Mouse (Mus musculus): ENCODE measurements around the gene Ccdc186. TPM values are rescaled to one million over a fixed set of nuclear protein-coding genes. Genes with fewer than 3 reads are reported as not detected.

Ccdc186 gene
- polyA plus RNA-seq (2017; shearing (Covaris generic)): 22.3 TPM

GRCm38 (mm10) chr19:56821798-56822447 is at the start of gene Ccdc186:
TSS of gene Ccdc186 (minus strand) at chr19:56822190.

DNA sequence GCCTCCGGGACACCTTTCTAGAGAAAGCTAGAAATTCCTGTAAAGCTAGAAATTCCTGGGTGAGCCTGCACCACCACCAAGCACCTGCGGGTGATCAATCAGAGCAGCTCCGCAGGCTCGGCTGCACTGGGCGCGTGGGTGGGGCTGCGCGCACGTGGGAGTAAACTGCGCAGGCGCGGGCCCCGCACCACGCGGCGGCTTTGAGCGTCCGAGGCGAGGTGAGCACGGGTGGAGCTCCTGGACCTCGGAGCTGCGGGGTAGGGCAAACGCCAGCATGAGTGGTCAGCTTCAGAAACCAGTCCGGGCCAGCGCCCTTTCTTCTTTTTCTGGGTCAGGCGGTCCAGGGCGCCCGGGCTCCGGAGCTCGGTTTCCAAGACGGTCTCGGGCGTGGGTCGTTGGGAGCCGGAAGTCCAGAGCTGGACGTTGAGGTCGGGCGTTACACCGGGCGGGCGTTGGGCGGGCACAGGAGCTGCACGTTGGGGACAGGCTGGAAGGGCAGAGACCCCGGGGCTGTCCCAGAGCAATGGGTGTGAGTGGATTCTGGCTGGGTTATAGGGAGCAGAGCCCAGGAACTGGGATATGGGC is 4.1 kb upstream of the Ccdc186 start, which contains the start of gene Tdrd1:
Gene Tdrd1, plus strand, starts transcription at position 163 of the 585 bp plus-strand sequence.

Other genes starting within 250 kb of the Ccdc186 start
- not detected for gene Adrb1, start 100.0 kb downstream of the Ccdc186 start, polyA plus RNA-seq (2017; shearing (Covaris generic))
- not detected for gene Tdrd1, start 4.0 kb upstream of the Ccdc186 start, polyA plus RNA-seq (2017; shearing (Covaris generic))
- gene Vwa2, start 52.1 kb upstream of the Ccdc186 start, polyA plus RNA-seq (2017; shearing (Covaris generic)): not detected
- gene Afap1l2, start 186.0 kb upstream of the Ccdc186 start, polyA plus RNA-seq (2017; shearing (Covaris generic)): not detected